Mouse (Mus musculus) left cerebral cortex, adult 18-20 months (tissue): ENCODE data around the gene Cox7a2. TPM values are rescaled to one million over a fixed set of nuclear protein-coding genes. Genes with fewer than 3 reads are reported as not detected.

Experiments used
- DNase-seq, 2 experiments: peaks; one replicate each; pipeline ENCODE4 v3.0.0; 2021 to 2022; ENCODE audit warnings: low spot score in 2 of 2, mixed read lengths in 1 of 2
- long read RNA-seq, 2 experiments: library from polyadenylated mRNA; stranded (forward); transcript quantifications; one replicate each; pipeline ENCODE4 v2.0.0; 2021
- total RNA-seq, 2 experiments: library from RNA; stranded (reverse); gene quantifications; 2 replicates each; pipeline ENCODE4 v1.2.3; 2021

Cox7a2 gene
- 100 to 1,000 TPM; 384 TPM for total RNA-seq
- long read RNA-seq, experiment 1, transcript Cox7a2-201 (4 exons, 659 nt): major isoform, 342 of 375 reads
- long read RNA-seq, experiment 1, partial matches to known transcripts: 7 of 375 reads
- long read RNA-seq, experiment 1, other reads (novel, unspliced or antisense): 21 of 375 reads
- long read RNA-seq, experiment 2, transcript Cox7a2-201 (4 exons, 659 nt): major isoform, 367 of 395 reads
- long read RNA-seq, experiment 2, partial matches to known transcripts: 4 of 395 reads
- long read RNA-seq, experiment 2, other reads (novel, unspliced or antisense): 24 of 395 reads

- peak; percentile 94 to 96 for DNase-seq
These were observed at the start of gene Cox7a2 for GRCm38 (mm10) chr9:79759385-79760005. Cox7a2 (minus strand) TSS chr9:79759878.

- DNase-seq: no peak
These were observed 49.7 kb upstream of the Cox7a2 start for GRCm38 (mm10) chr9:79809411-79809810.

- no peak for DNase-seq
These were observed 47.5 kb upstream of the Cox7a2 start for GRCm38 (mm10) chr9:79807178-79807577.

- peak in 1 of 2 experiments; percentile 25 for DNase-seq
These were observed 46.8 kb upstream of the Cox7a2 start for GRCm38 (mm10) chr9:79806317-79807075.

- no peak for DNase-seq
These were observed 45.7 kb upstream of the Cox7a2 start for GRCm38 (mm10) chr9:79805426-79805825.

- no peak for DNase-seq
These were observed 36.9 kb upstream of the Cox7a2 start for GRCm38 (mm10) chr9:79796461-79797135.

GRCm38 (mm10) chr9:79795076-79795475 is 35.4 kb upstream of the Cox7a2 start:
- no peak for DNase-seq

GRCm38 (mm10) chr9:79792841-79793835 is 33.5 kb upstream of the Cox7a2 start, which contains the start of gene Tmem30a:
Tmem30a (minus strand) TSS chr9:79793507.
- peak; percentile 93 to 94 for DNase-seq

GRCm38 (mm10) chr9:79785794-79786085 is 26.1 kb upstream of the Cox7a2 start:
- DNase-seq: no peak

- no peak for DNase-seq
These were observed 25.5 kb upstream of the Cox7a2 start for GRCm38 (mm10) chr9:79784934-79785793.

GRCm38 (mm10) chr9:79784439-79784838 is 24.8 kb upstream of the Cox7a2 start:
- no peak for DNase-seq

- DNase-seq: no peak
These were observed 19.7 kb upstream of the Cox7a2 start for GRCm38 (mm10) chr9:79779354-79779753.

- no peak for DNase-seq
These were observed 7.4 kb upstream of the Cox7a2 start for GRCm38 (mm10) chr9:79766991-79767545.

GRCm38 (mm10) chr9:79765329-79765728 is 5.7 kb upstream of the Cox7a2 start:
- DNase-seq: no peak

GRCm38 (mm10) chr9:79762519-79762918 is 2.8 kb upstream of the Cox7a2 start:
- no peak for DNase-seq

- DNase-seq: no peak
These were observed 398 bp upstream of the Cox7a2 start for GRCm38 (mm10) chr9:79760076-79760475.

GRCm38 (mm10) chr9:79755311-79755710 is 4.4 kb downstream of the Cox7a2 start:
- no peak for DNase-seq

GRCm38 (mm10) chr9:79751846-79752245 is 7.8 kb downstream of the Cox7a2 start:
- DNase-seq: no peak

GRCm38 (mm10) chr9:79750709-79751108 is 9.0 kb downstream of the Cox7a2 start:
- no peak for DNase-seq
